Mouse (Mus musculus): ENCODE measurements around the gene Gtse1. TPM values are rescaled to one million over a fixed set of nuclear protein-coding genes. Genes with fewer than 3 reads are reported as not detected.

Gene Gtse1
- polyA plus RNA-seq (2017; shearing (Covaris generic)) = 1 to 10 TPM; 4.6 to 5.3 TPM

DNA sequence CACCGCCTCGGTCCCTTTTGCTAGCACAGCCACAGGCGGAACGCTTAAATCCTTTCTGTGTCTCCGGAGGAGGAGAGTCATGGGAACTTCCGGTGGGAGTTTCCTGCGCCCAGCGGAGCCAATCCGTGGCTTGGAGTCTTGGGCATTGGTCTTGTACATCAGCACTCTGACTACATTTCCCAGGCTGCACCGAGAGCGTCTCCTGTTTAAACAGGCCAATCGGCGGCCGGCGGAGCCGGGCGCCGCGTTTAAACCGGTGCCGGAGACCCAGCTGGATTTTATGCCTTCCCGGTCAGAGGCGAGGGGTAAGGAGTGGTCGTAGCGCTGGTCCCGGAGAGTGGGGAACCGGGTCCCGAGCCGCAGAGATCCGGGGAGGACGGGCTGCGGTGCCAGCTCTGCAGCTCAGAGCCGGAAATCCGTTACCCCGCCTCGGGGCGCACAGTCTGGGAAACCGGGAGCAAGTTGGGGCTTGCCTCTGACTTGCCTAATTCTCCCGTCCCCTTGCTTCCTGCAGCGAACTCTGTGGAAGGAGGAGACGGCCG lies at the start of gene Gtse1:
Gene Gtse1 (plus strand): TSS at position 256 of the 542 bp plus-strand sequence.

GRCm38 (mm10) chr15:85811535-85812277 lies 47.8 kb upstream of the Gtse1 start, which contains the start of gene Cdpf1:
TSS of gene Cdpf1 (minus strand) at chr15:85811697.

DNA sequence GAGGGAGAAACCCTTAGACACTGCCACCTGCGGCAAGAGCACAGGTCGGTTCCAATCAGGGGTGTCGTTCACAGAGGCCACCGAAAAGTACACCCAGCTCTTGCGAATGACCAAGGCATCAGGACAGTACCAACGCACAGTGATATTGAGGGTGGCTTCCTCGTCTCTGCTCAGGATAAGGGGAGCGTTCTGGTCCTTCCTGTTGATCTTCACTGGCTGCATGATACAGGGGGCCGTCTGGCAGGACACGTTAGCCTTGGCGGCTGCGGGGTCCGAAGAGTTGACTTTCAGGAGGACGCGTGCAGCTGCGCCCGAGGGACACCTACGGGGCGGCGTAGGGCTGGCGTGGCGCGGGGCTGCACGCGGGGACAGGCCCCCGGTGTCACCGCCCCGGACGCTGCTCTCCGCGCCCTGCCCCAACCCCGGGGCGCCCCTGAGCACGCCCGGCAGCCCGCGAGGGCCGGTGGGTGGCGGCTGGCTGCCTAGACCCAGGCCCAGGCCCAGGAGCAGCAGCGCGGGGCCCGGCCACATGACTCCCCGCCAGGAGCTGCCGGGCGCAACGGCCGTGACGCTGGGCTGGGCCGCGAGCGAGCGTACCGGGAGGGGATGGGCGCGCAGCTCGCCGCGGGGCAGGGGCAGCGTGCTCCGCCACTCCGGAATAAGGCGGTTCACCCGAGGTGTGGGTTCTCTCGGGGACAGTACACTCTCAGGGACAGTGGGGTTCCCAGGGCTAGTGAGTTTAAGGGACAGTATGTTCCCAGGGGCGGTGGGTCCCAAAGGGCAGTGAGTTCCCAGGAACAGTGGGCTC lies 38.1 kb upstream of the Gtse1 start, which contains the start of gene Pkdrej:
Gene Pkdrej (minus strand): TSS at position 532 of the 808 bp plus-strand sequence.

GRCm38 (mm10) chr15:85831954-85832590 lies 27.5 kb upstream of the Gtse1 start, which contains the start of gene Ttc38:
TSS of gene Ttc38 (plus strand) at chr15:85832306.

DNA sequence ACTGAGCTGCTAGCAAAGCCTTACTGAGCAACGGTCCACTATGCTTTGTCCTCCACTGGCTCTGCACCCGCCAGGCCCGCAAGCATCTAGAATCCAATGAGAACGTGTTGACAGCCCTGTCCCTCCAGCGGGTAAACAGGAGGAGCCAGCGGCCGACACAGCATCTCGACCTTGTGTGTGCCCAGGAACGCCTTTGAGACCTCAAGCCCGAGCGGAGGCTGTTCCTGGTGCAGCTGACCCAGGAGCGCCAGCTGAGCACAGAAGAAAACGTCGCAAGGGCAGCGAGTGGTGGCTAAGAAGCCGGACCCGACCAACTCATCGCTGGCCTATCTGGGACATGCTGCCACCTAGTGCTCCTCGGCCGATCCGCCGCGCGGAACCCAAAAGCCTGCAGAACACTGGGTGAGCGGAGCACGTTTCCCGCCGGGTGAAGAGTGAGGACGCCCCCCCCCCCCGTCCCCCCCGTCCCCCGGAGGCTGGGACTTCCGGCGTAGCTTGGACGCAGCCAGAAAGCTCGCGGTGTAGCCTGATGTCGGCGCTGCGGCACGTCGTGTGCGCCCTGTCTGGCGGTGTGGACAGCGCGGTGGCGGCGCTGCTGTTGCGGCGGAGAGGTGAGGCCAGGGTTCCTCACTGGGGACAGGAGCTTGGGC lies 19.4 kb downstream of the Gtse1 start, which contains the start of gene Trmu:
Gene Trmu (plus strand): TSS at position 465 of the 650 bp plus-strand sequence.

Other genes with a start within 250 kb of the Gtse1 start
- gene Ppara, start 124.8 kb upstream of the Gtse1 start, polyA plus RNA-seq (2017; shearing (Covaris generic)) = under 1 TPM in 1 of 2 experiments, not detected in 1; 0.25 TPM
- 10 to 100 TPM; 27.6 to 45.1 TPM for gene Cdpf1, start 48.0 kb upstream of the Gtse1 start, polyA plus RNA-seq (2017; shearing (Covaris generic))
- not detected for gene Pkdrej, start 38.0 kb upstream of the Gtse1 start, polyA plus RNA-seq (2017; shearing (Covaris generic))
- gene Ttc38, start 27.4 kb upstream of the Gtse1 start, polyA plus RNA-seq (2017; shearing (Covaris generic)) = 10 to 100 TPM; 14.2 to 20.8 TPM
- 10 to 100 TPM; 30.2 to 46.0 TPM for gene Trmu, start 19.6 kb downstream of the Gtse1 start, polyA plus RNA-seq (2017; shearing (Covaris generic))
- gene Celsr1, start 174.0 kb downstream of the Gtse1 start, polyA plus RNA-seq (2017; shearing (Covaris generic)) = 1 to 10 TPM; 6.5 to 6.7 TPM
- 100 to 1,000 TPM in 1 of 2 experiments, 10 to 100 TPM in 1; 68.7 to 113 TPM for gene Gramd4, start 197.9 kb downstream of the Gtse1 start, polyA plus RNA-seq (2017; shearing (Covaris generic))

Measured in activated CD4-positive, CD25-positive, alpha-beta regulatory T cell (primary cell).